Mouse (Mus musculus) MEL (cell line): ENCODE measurements around the gene Rgs6. TPM values are rescaled to one million over a fixed set of nuclear protein-coding genes. Genes with fewer than 3 reads are reported as not detected.
A peak's percentile ranks its signal among the peaks of the same experiment; 100 is the strongest.

Experiments
- DNase-seq: peaks from one replicate; pipeline ENCODE4 v3.0.0; 2011; ENCODE audit warnings: low read depth, low spot score
- H3K27ac ChIP-seq: 2 replicates; pipeline ENCODE4 v1.5.1; 2012; ENCODE audit warnings: low read depth, mild to moderate bottlenecking, control low read depth, low read length, moderate library complexity; ENCODE audit not compliant: control insufficient read depth
- H3K27me3 ChIP-seq, 2 experiments: fragments of 150-350 bp in 1 of 2; sonication (generic) in 1 of 2; 2 replicates each; pipeline ENCODE4 v1.6.1; 2012; ENCODE audit warnings: low read length in 2 of 2, mild to moderate bottlenecking in 2 of 2, improper control_type of control experiment in 1 of 2, moderate library complexity in 1 of 2; ENCODE audit not compliant: insufficient read depth in 2 of 2, control insufficient read depth in 1 of 2
- H3K36me3 ChIP-seq, 2 experiments: 2 replicates each; pipeline ENCODE4 v1.6.1; 2012 to 2014; ENCODE audit warnings: low read length in 2 of 2, improper control_type of control experiment in 1 of 2, inconsistent platforms in 1 of 2, mild to moderate bottlenecking in 1 of 2; ENCODE audit not compliant: insufficient read depth in 2 of 2, control insufficient read depth in 1 of 2
- H3K4me1 ChIP-seq, 2 experiments: fragments of 150-350 bp in 1 of 2; sonication (generic) in 1 of 2; 2 replicates each; pipeline ENCODE4 v1.6.1; 2012; ENCODE audit warnings: low read length in 2 of 2, improper control_type of control experiment in 1 of 2, mild to moderate bottlenecking in 1 of 2; ENCODE audit not compliant: insufficient read depth in 2 of 2, control insufficient read depth in 1 of 2
- H3K4me3 ChIP-seq, 2 experiments: fragments of 150-350 bp in 1 of 2; sonication (generic) in 1 of 2; 2 replicates each; pipeline ENCODE4 v1.5.1; 2012; ENCODE audit warnings: low read depth in 2 of 2, low read length in 2 of 2, mild to moderate bottlenecking in 2 of 2, moderate library complexity in 2 of 2, control low read depth in 1 of 2, improper control_type of control experiment in 1 of 2; ENCODE audit not compliant: control insufficient read depth in 1 of 2, insufficient read depth in 1 of 2
- H3K79me2 ChIP-seq: 2 replicates; pipeline ENCODE4 v1.6.1; 2012; ENCODE audit warnings: mild to moderate bottlenecking, low read length, moderate library complexity; ENCODE audit not compliant: control insufficient read depth, poor library complexity, insufficient read depth
- H3K9ac ChIP-seq: 2 replicates; pipeline ENCODE4 v1.6.1; 2012; ENCODE audit warnings: low read depth, mild to moderate bottlenecking, control low read depth, low read length, moderate library complexity; ENCODE audit not compliant: control insufficient read depth, poor library complexity, severe bottlenecking
- H3K9me3 ChIP-seq: fragments of 150-350 bp; sonication (generic); replicated peaks from 2 replicates; pipeline ENCODE4 v1.6.1; 2012; ENCODE audit warnings: mild to moderate bottlenecking, low read length, improper control_type of control experiment, moderate library complexity; ENCODE audit not compliant: insufficient read depth
- BHLHE40 ChIP-seq: IDR thresholded peaks from 2 replicates; pipeline ENCODE4 v1.6.1; 2012; ENCODE audit warnings: low read depth, mild to moderate bottlenecking, inconsistent platforms, low read length, improper control_type of control experiment, borderline replicate concordance
- CHD2 ChIP-seq: IDR thresholded peaks from 2 replicates; pipeline ENCODE4 v1.6.1; 2011; ENCODE audit warnings: low read length, improper control_type of control experiment
- CTCF ChIP-seq, 3 experiments: IDR thresholded peaks in 2 of 3; conservative IDR thresholded peaks in 1 of 3; 2 replicates each; pipeline ENCODE4 v1.5.1; 2011 to 2012; ENCODE audit warnings: low read length in 3 of 3, low read depth in 2 of 3, mild to moderate bottlenecking in 2 of 3, improper control_type of control experiment in 1 of 3, inconsistent platforms in 1 of 3, mixed read lengths in 1 of 3, moderate library complexity in 1 of 3; ENCODE audit not compliant: control insufficient read depth in 1 of 3, insufficient read depth in 1 of 3, poor library complexity in 1 of 3, severe bottlenecking in 1 of 3
- GABPA ChIP-seq: IDR thresholded peaks from 2 replicates; pipeline ENCODE4 v1.6.1; 2012; ENCODE audit warnings: low read depth, mild to moderate bottlenecking, inconsistent platforms, low read length, improper control_type of control experiment, moderate library complexity
- HCFC1 ChIP-seq: IDR thresholded peaks from 2 replicates; pipeline ENCODE4 v1.6.1; 2012; ENCODE audit warnings: low read depth, mild to moderate bottlenecking, inconsistent platforms, low read length, improper control_type of control experiment, moderate library complexity
- JUND ChIP-seq: IDR thresholded peaks from 2 replicates; pipeline ENCODE4 v1.6.1; 2011; ENCODE audit warnings: low read depth, mild to moderate bottlenecking, improper control_type of control experiment, low read length
- MAFK ChIP-seq: IDR thresholded peaks from 2 replicates; pipeline ENCODE4 v1.6.1; 2011; ENCODE audit warnings: low read depth, mild to moderate bottlenecking, low read length, improper control_type of control experiment, borderline replicate concordance
- MAX ChIP-seq: IDR thresholded peaks from 2 replicates; pipeline ENCODE4 v1.6.1; 2011; ENCODE audit warnings: low read length, improper control_type of control experiment
- MEF2A ChIP-seq: IDR thresholded peaks from 2 replicates; pipeline ENCODE4 v1.6.1; 2014; ENCODE audit warnings: low read depth, mild to moderate bottlenecking, inconsistent platforms, low read length, improper control_type of control experiment; ENCODE audit not compliant: poor library complexity, insufficient replicate concordance, severe bottlenecking; ENCODE audit errors: extremely low read depth
- MXI1 ChIP-seq: IDR thresholded peaks from 2 replicates; pipeline ENCODE4 v1.6.1; 2011; ENCODE audit warnings: mild to moderate bottlenecking, low read depth, low read length, improper control_type of control experiment
- MYB ChIP-seq: IDR thresholded peaks from 2 replicates; pipeline ENCODE4 v1.6.1; 2011; ENCODE audit warnings: mild to moderate bottlenecking, low read depth, low read length, improper control_type of control experiment
- MYC ChIP-seq: IDR thresholded peaks from 2 replicates; pipeline ENCODE4 v1.6.1; 2011; ENCODE audit warnings: low read depth, mild to moderate bottlenecking, low read length, improper control_type of control experiment, moderate library complexity
- NELFE ChIP-seq: IDR thresholded peaks from 2 replicates; pipeline ENCODE4 v1.6.1; 2011; ENCODE audit warnings: low read depth, low read length, improper control_type of control experiment
- POLR2A ChIP-seq, 2 experiments: IDR thresholded peaks; 2 replicates each; pipeline ENCODE4 v1.6.1; 2011 to 2012; ENCODE audit warnings: low read length in 2 of 2, mild to moderate bottlenecking in 2 of 2, control low read depth in 1 of 2, improper control_type of control experiment in 1 of 2, low read depth in 1 of 2, moderate library complexity in 1 of 2; ENCODE audit not compliant: control insufficient read depth in 1 of 2, insufficient read depth in 1 of 2, poor library complexity in 1 of 2
- POLR2AphosphoS2 ChIP-seq: IDR thresholded peaks from 2 replicates; pipeline ENCODE4 v1.6.1; 2011; ENCODE audit warnings: low read length, improper control_type of control experiment
- POLR2AphosphoS5 ChIP-seq: IDR thresholded peaks from 2 replicates; pipeline ENCODE4 v1.6.1; 2012; ENCODE audit warnings: low read depth, borderline replicate concordance, mild to moderate bottlenecking, inconsistent platforms, low read length, moderate library complexity, mixed read lengths
- RCOR1 ChIP-seq: IDR thresholded peaks from 2 replicates; pipeline ENCODE4 v1.6.1; 2012; ENCODE audit warnings: low read depth, mild to moderate bottlenecking, inconsistent platforms, low read length, improper control_type of control experiment
- SIN3A ChIP-seq: IDR thresholded peaks from 2 replicates; pipeline ENCODE4 v1.6.1; 2012; ENCODE audit warnings: low read length, improper control_type of control experiment, inconsistent platforms
- SMC3 ChIP-seq: IDR thresholded peaks from 2 replicates; pipeline ENCODE4 v1.6.1; 2011; ENCODE audit warnings: low read depth, low read length, improper control_type of control experiment
- TAL1 ChIP-seq: IDR thresholded peaks from 2 replicates; pipeline ENCODE4 v1.6.1; 2012; ENCODE audit warnings: mild to moderate bottlenecking, inconsistent platforms, low read length, moderate library complexity, mixed read lengths
- TBP ChIP-seq: IDR thresholded peaks from 2 replicates; pipeline ENCODE4 v1.8.0; 2011; ENCODE audit warnings: low read depth, low read length, improper control_type of control experiment
- USF1 ChIP-seq: IDR thresholded peaks from 2 replicates; pipeline ENCODE4 v1.6.1; 2014; ENCODE audit warnings: low read depth, mild to moderate bottlenecking, inconsistent platforms, low read length, improper control_type of control experiment, moderate library complexity
- ZC3H11A ChIP-seq: IDR thresholded peaks from 2 replicates; pipeline ENCODE4 v1.6.1; 2012; ENCODE audit warnings: low read depth, mild to moderate bottlenecking, inconsistent platforms, low read length, improper control_type of control experiment
- ZKSCAN1 ChIP-seq: IDR thresholded peaks from 2 replicates; pipeline ENCODE4 v1.6.1; 2012; ENCODE audit warnings: low read depth, mild to moderate bottlenecking, inconsistent platforms, low read length, improper control_type of control experiment, moderate library complexity
- ZMIZ1 ChIP-seq: IDR thresholded peaks from 2 replicates; pipeline ENCODE4 v1.6.1; 2012; ENCODE audit warnings: low read depth, mild to moderate bottlenecking, inconsistent platforms, low read length, improper control_type of control experiment, moderate library complexity
- ZNF384 ChIP-seq: IDR thresholded peaks from 2 replicates; pipeline ENCODE4 v1.6.1; 2012; ENCODE audit warnings: low read depth, mild to moderate bottlenecking, inconsistent platforms, low read length, improper control_type of control experiment
- polyA plus RNA-seq, 2 experiments: library from polyadenylated mRNA; stranded (reverse) in 1 of 2; unstranded in 1 of 2; fragments of >175 nt in 1 of 2; fragments of >200 nt in 1 of 2; gene quantifications; 2 replicates each; pipeline versions ENCODE4 v1.2.1 to v1.2.4; 2012; ENCODE audit warnings: low replicate concordance in 2 of 2, low read depth in 1 of 2; ENCODE audit not compliant: insufficient read length in 2 of 2, insufficient read depth in 1 of 2, missing spikeins in 1 of 2
- total RNA-seq: library from RNA; depleted of rRNA; stranded (reverse); fragments of 300-350 nt; gene quantifications from 2 replicates; pipeline ENCODE4 v1.2.3, GENCODE M21; 2012

Gene Rgs6
- total and polyA plus RNA-seq, 3 experiments = not detected

GRCm38 (mm10) chr12:82772215-82772614 lies 184.1 kb downstream of the Rgs6 start:
- no peak for DNase-seq
- no peaks in the 10 kb centered on the region for H3K36me3 ChIP-seq
- no peaks in the 10 kb centered on the region for H3K4me1 ChIP-seq
- no peak for TF ChIP-seq MAX
- TF ChIP-seq TBP = no peak
- TF ChIP-seq RCOR1 = no peak
- TF ChIP-seq HCFC1 = no peak
- no peak for TF ChIP-seq ZMIZ1
- TF ChIP-seq MEF2A = no peak
- TF ChIP-seq GABPA = no peak
- no peak for TF ChIP-seq POLR2AphosphoS2
- TF ChIP-seq SMC3 = peak; percentile 22; the same call in 1 of the 2 replicates
- no peak for TF ChIP-seq POLR2AphosphoS5
- TF ChIP-seq SIN3A = no peak
- TF ChIP-seq NELFE = no peak
- peak in 1 of 3 experiments; percentile 18; a peak in 2 of 6 replicates for TF ChIP-seq CTCF (IDR thresholded peaks at IDR 0.05 in 2 of 3, conservative IDR thresholded peaks at IDR 0.05 in 1 of 3; ENCODE audit: control insufficient read depth in 1 of 3, insufficient read depth in 1 of 3, low read depth in 2 of 3, low read length in 3 of 3, poor library complexity in 1 of 3, severe bottlenecking in 1 of 3)
- TF ChIP-seq MXI1 = no peak
- TF ChIP-seq TAL1 = no peak
- no peak for TF ChIP-seq ZKSCAN1
- no peaks in the 10 kb centered on the region for H3K9me3 ChIP-seq
- H3K9ac ChIP-seq = no peak overlapping the region
- no peak overlapping the region for H3K4me3 ChIP-seq
- no peak overlapping the region for H3K27ac ChIP-seq
- no peaks in the 10 kb centered on the region; a peak in 2 of 4 replicates for H3K27me3 ChIP-seq
- no peaks in the 10 kb centered on the region for H3K79me2 ChIP-seq

- no peak overlapping the region for H3K27ac ChIP-seq
These were observed 186.5 kb downstream of the Rgs6 start for GRCm38 (mm10) chr12:82774576-82774975.

GRCm38 (mm10) chr12:82776686-82777085 lies 188.6 kb downstream of the Rgs6 start:
- DNase-seq = no peak
- H3K27ac ChIP-seq = no peak overlapping the region
- TF ChIP-seq MAFK (no peak), MYC (no peak), MYB (no peak), ZC3H11A (no peak), SIN3A (no peak), ZNF384 (no peak), BHLHE40 (no peak), ZKSCAN1 (no peak), TBP (no peak), ZMIZ1 (no peak), USF1 (no peak), RCOR1 (no peak), JUND (no peak), MXI1 (no peak), POLR2AphosphoS2 (no peak), CHD2 (no peak), POLR2A (IDR thresholded peaks at IDR 0.05; ENCODE audit: control insufficient read depth in 1 of 2, insufficient read depth in 1 of 2, low read depth in 1 of 2, low read length in 2 of 2, poor library complexity in 1 of 2) (no peak), CTCF (IDR thresholded peaks at IDR 0.05 in 2 of 3, conservative IDR thresholded peaks at IDR 0.05 in 1 of 3; ENCODE audit: control insufficient read depth in 1 of 3, insufficient read depth in 1 of 3, low read depth in 2 of 3, low read length in 3 of 3, poor library complexity in 1 of 3, severe bottlenecking in 1 of 3) (no peak)
- H3K4me3 ChIP-seq = no peak overlapping the region
- no peaks in the 10 kb centered on the region for H3K9me3 ChIP-seq
- H3K79me2 ChIP-seq = no peaks in the 10 kb centered on the region
- H3K27me3 ChIP-seq = peaks cover 2 to 4% of the 10 kb centered on the region in 2 experiments; a peak in 1 of 4 replicates
- no peaks in the 10 kb centered on the region for H3K4me1 ChIP-seq
- H3K36me3 ChIP-seq = no peaks in the 10 kb centered on the region
- H3K9ac ChIP-seq = no peak overlapping the region

More at GRCm38 (mm10) chr12:82774576-82774975, 186.5 kb downstream of the Rgs6 start:
- H3K27me3 ChIP-seq = peaks cover 2 to 4% of the 10 kb centered on the region in 2 experiments; a peak in 1 of 4 replicates
- no peak overlapping the region for H3K9ac ChIP-seq
- no peak for TF ChIP-seq JUND
- no peaks in the 10 kb centered on the region for H3K4me1 ChIP-seq
- H3K79me2 ChIP-seq = no peaks in the 10 kb centered on the region
- H3K9me3 ChIP-seq = no peaks in the 10 kb centered on the region
- H3K4me3 ChIP-seq = no peak overlapping the region
- DNase-seq = no peak
- no peaks in the 10 kb centered on the region for H3K36me3 ChIP-seq
